Mouse (Mus musculus) forebrain, embryonic 11.5 days (tissue): ENCODE results near the gene Pgs1. TPM values are rescaled to one million over a fixed set of nuclear protein-coding genes. Genes with fewer than 3 reads are reported as not detected.

Source experiments
- ATAC-seq: fragments of 200-750 bp; cut with Nextera tagmentation; replicated peaks from 2 replicates; pipeline ENCODE4 v1.8.0; 2017; ENCODE audit warnings: moderate TSS enrichment; ENCODE audit not compliant: low FRiP score
- DNase-seq: peaks from one replicate; pipeline ENCODE4 v3.0.0-alpha.2; 2017; ENCODE audit warnings: low spot score
- H3K27ac ChIP-seq: fragments of 300-500 bp; sonication (generic); 2 replicates; pipeline ENCODE4 v1.5.1; 2014; ENCODE audit warnings: low read depth, low read length
- H3K27me3 ChIP-seq: fragments of 300-500 bp; sonication (generic); 2 replicates; pipeline ENCODE4 v1.6.1; 2014; ENCODE audit warnings: mild to moderate bottlenecking, low read length, mixed read lengths; ENCODE audit not compliant: control insufficient read depth, insufficient read depth
- H3K36me3 ChIP-seq: fragments of 300-500 bp; sonication (generic); 2 replicates; pipeline ENCODE4 v1.6.1; 2014; ENCODE audit warnings: mild to moderate bottlenecking, low read length, moderate library complexity, mixed read lengths; ENCODE audit not compliant: control insufficient read depth, insufficient read depth
- H3K4me1 ChIP-seq: fragments of 300-500 bp; sonication (generic); replicated peaks from 2 replicates; pipeline ENCODE4 v1.6.1; 2014; ENCODE audit warnings: low read length, mixed read lengths; ENCODE audit not compliant: control insufficient read depth, insufficient read depth
- H3K4me2 ChIP-seq: fragments of 300-500 bp; sonication (generic); 2 replicates; pipeline ENCODE4 v1.6.1; 2014; ENCODE audit warnings: low read depth, mild to moderate bottlenecking, low read length, moderate library complexity, mixed read lengths; ENCODE audit not compliant: severe bottlenecking
- H3K4me3 ChIP-seq: fragments of 300-500 bp; sonication (generic); 2 replicates; pipeline ENCODE4 v1.5.1; 2014; ENCODE audit warnings: low read depth, low read length
- H3K9ac ChIP-seq: fragments of 300-500 bp; sonication (generic); 2 replicates; pipeline ENCODE4 v1.6.1; 2014; ENCODE audit warnings: low read length
- H3K9me3 ChIP-seq: fragments of 300-500 bp; sonication (generic); 2 replicates; pipeline ENCODE4 v1.6.1; 2016; ENCODE audit warnings: low read length, mixed read lengths; ENCODE audit not compliant: control insufficient read depth
- WGBS: fragments of 180-500 bp; shearing (Covaris S2); extraction: QIAGEN DNeasy Blood & Tissue Kit; methylation state at CpG from one replicate; pipeline ENCODE4 v1.1.7; 2014; 5-methylcytosine and 5-hydroxymethylcytosine counted together
- polyA plus RNA-seq: library from polyadenylated mRNA; unstranded; fragments of >200 nt; fragmentation: Nextera tagmentation; extraction: Ambion mirVana; gene quantifications from 2 replicates; pipeline ENCODE4 v1.2.1, GENCODE M21; 2014

The Pgs1 gene
- polyA plus RNA-seq, 1 experiment from 2014 or later, result 43.4 TPM

GRCm38 (mm10) chr11:118008843-118009242, 22.8 kb downstream of the Pgs1 start:
- WGBS, result 82% methylated on average over 8 of the region's 8 CpGs
- Histone ChIP-seq H3K4me3 (no peak overlapping the region), H3K9me3 (no peaks in the 10 kb centered on the region), H3K27me3 (no peaks in the 10 kb centered on the region), H3K4me2 (no peak overlapping the region), H3K4me1 (peaks cover 4% of the 10 kb centered on the region; the same call in 1 of the 2 replicates), H3K36me3 (no peaks in the 10 kb centered on the region; the same call in 1 of the 2 replicates), H3K9ac (no peak overlapping the region), H3K27ac (no peak overlapping the region)
- ATAC-seq, result no peak
- no peak for DNase-seq

- ATAC-seq, result no peak
- no peak overlapping the region for H3K4me3 ChIP-seq
- WGBS, result 57% methylated on average over 4 of the region's 4 CpGs
- no peak overlapping the region for H3K27ac ChIP-seq
- no peak for DNase-seq
- peaks cover 4% of the 10 kb centered on the region; the same call in 1 of the 2 replicates for H3K4me1 ChIP-seq
- no peaks in the 10 kb centered on the region for H3K9me3 ChIP-seq
- peaks cover 3% of the 10 kb centered on the region; the same call in 1 of the 2 replicates for H3K36me3 ChIP-seq
- H3K4me2 ChIP-seq, result no peak overlapping the region
- no peaks in the 10 kb centered on the region for H3K27me3 ChIP-seq
- no peak overlapping the region for H3K9ac ChIP-seq
These were observed 23.9 kb downstream of the Pgs1 start for GRCm38 (mm10) chr11:118009865-118010571.

- no peak overlapping the region for H3K27ac ChIP-seq
- peaks cover 3% of the 10 kb centered on the region; the same call in 1 of the 2 replicates for H3K36me3 ChIP-seq
- 88% methylated on average over 1 of the region's 1 CpGs for WGBS
- no peak overlapping the region for H3K4me3 ChIP-seq
- H3K9me3 ChIP-seq, result no peaks in the 10 kb centered on the region
- H3K4me1 ChIP-seq, result peaks cover 4% of the 10 kb centered on the region; the same call in 1 of the 2 replicates
- no peak overlapping the region for H3K9ac ChIP-seq
- H3K27me3 ChIP-seq, result no peaks in the 10 kb centered on the region
- no peak overlapping the region for H3K4me2 ChIP-seq
- no peak for DNase-seq
- ATAC-seq, result no peak
These were observed 26.5 kb downstream of the Pgs1 start for GRCm38 (mm10) chr11:118012595-118012994.

- no peak overlapping the region for H3K27ac ChIP-seq
These were observed 27.2 kb downstream of the Pgs1 start for GRCm38 (mm10) chr11:118013339-118013738.

GRCm38 (mm10) chr11:118014391-118014995, 28.4 kb downstream of the Pgs1 start:
- DNase-seq (no peak), ATAC-seq (no peak)
- H3K36me3 ChIP-seq, result peaks cover 6% of the 10 kb centered on the region; the same call in 1 of the 2 replicates

More at GRCm38 (mm10) chr11:118013339-118013738, 27.2 kb downstream of the Pgs1 start:
- peaks cover 4% of the 10 kb centered on the region; the same call in 1 of the 2 replicates for H3K4me1 ChIP-seq
- ATAC-seq, result no peak
- peaks cover 6% of the 10 kb centered on the region; the same call in 1 of the 2 replicates for H3K36me3 ChIP-seq
- no peak overlapping the region for H3K4me2 ChIP-seq
- no peaks in the 10 kb centered on the region for H3K27me3 ChIP-seq
- no peak overlapping the region for H3K4me3 ChIP-seq
- H3K9ac ChIP-seq, result no peak overlapping the region
- no peaks in the 10 kb centered on the region for H3K9me3 ChIP-seq
- DNase-seq, result no peak
- WGBS, result 78% methylated on average over 2 of the region's 2 CpGs

GRCm38 (mm10) chr11:118015381-118016145, 29.5 kb downstream of the Pgs1 start:
- Histone ChIP-seq H3K9ac (no peak overlapping the region), H3K27me3 (no peaks in the 10 kb centered on the region), H3K4me2 (no peak overlapping the region), H3K9me3 (no peaks in the 10 kb centered on the region), H3K4me1 (no peaks in the 10 kb centered on the region), H3K27ac (no peak overlapping the region), H3K4me3 (no peak overlapping the region), H3K36me3 (peaks cover 6% of the 10 kb centered on the region; the same call in 1 of the 2 replicates)
- DNase-seq (no peak), ATAC-seq (no peak)
- WGBS, result 87% methylated on average over 8 of the region's 8 CpGs

More at GRCm38 (mm10) chr11:118014391-118014995, 28.4 kb downstream of the Pgs1 start:
- no peak overlapping the region for H3K27ac ChIP-seq
- no peaks in the 10 kb centered on the region for H3K27me3 ChIP-seq
- WGBS, result 91% methylated on average over 12 of the region's 12 CpGs
- no peak overlapping the region for H3K9ac ChIP-seq
- H3K4me2 ChIP-seq, result no peak overlapping the region
- peaks cover 3% of the 10 kb centered on the region; the same call in 1 of the 2 replicates for H3K4me1 ChIP-seq
- H3K4me3 ChIP-seq, result no peak overlapping the region
- H3K9me3 ChIP-seq, result no peaks in the 10 kb centered on the region

GRCm38 (mm10) chr11:118018328-118018727, 32.2 kb downstream of the Pgs1 start:
- no peak for ATAC-seq
- Histone ChIP-seq H3K4me2 (no peak overlapping the region), H3K4me3 (no peak overlapping the region), H3K36me3 (peaks cover 6% of the 10 kb centered on the region; the same call in 1 of the 2 replicates), H3K27me3 (no peaks in the 10 kb centered on the region), H3K9me3 (no peaks in the 10 kb centered on the region), H3K27ac (no peak overlapping the region), H3K4me1 (no peaks in the 10 kb centered on the region), H3K9ac (no peak overlapping the region)
- no peak for DNase-seq
- WGBS, result 95% methylated on average over 4 of the region's 4 CpGs

- no peak for ATAC-seq
- Histone ChIP-seq H3K9ac (no peak overlapping the region), H3K27me3 (no peaks in the 10 kb centered on the region), H3K9me3 (no peaks in the 10 kb centered on the region), H3K36me3 (peaks cover 4% of the 10 kb centered on the region; the same call in 1 of the 2 replicates), H3K4me2 (no peak overlapping the region), H3K4me1 (no peaks in the 10 kb centered on the region), H3K4me3 (no peak overlapping the region), H3K27ac (no peak overlapping the region)
- peak; percentile 83 for DNase-seq
- WGBS, result 61% methylated on average over 1 of the region's 1 CpGs
These were observed 35.7 kb downstream of the Pgs1 start for GRCm38 (mm10) chr11:118021806-118022205.
